Mouse (Mus musculus): ENCODE data around the gene Pld4.

DNA sequence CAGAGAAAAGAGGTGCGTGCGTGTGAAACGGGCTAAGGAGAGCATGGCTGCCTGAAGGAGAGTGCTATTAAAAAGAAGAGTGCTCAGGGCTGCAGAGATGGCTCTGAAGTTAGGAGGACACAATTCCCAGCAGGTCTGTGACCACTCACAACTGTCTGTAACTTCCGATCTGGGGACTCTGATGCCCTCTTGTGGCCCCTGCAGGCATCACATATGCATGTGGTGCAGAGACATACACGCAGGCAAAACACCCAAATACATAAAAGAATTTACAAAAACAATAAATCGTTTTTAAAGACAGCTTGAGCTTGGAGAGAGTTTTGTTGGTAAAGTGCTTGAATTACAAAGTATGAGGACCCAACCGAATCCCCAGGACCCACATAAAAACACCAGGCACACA lies 43.3 kb upstream of the Pld4 start:
- TF ChIP-seq CTCF (IDR thresholded peaks at IDR 0.05; ENCODE audit: control insufficient read depth, insufficient read depth, low read length) (peak; percentile 75), POLR2A (IDR thresholded peaks at IDR 0.05; ENCODE audit: borderline replicate concordance, control insufficient read depth, low read depth, low read length) (no peak)

All from bone marrow, adult 2 months (tissue).